Mouse (Mus musculus): Measurements from ENCODE around the gene Fam53b.
A peak's percentile ranks its signal among the peaks of the same experiment; 100 is the strongest.

Fam53b gene

DNA sequence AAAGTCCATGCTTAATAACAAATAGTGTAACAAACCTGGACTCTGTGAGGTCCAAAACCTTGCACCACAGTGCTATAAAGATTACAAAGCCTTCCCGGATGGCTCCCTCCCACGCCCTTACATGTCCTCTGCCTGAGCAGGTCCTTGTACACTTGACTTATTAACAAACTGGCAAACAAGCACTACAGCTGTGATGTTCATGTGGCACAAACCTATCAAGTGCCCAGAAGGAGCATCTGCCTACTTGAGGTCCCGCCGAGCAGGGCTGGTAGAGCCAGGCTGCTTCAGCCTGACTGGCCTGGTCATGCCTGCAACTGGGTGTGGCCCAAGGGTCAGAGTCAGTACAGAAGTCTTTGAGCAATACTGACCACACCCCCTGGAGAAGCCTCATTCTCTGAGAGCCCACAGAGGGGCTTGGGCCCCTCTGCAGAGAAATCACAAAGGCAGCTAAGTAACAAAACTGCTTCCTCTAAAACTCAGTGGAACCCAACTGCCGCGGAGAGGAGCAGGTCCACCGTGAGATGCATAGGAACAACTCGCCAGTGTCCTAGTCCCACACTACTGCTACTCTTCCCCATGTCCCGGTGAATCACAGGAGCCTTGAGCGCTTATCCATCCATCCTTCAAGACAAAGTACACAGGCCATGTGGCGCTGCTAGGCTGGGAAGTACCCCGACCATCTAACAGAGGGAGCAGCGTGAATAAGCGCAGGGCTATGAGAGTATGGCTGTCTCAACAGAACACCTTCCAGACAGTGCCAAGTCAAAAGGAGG, 23.1 kb downstream of the Fam53b start:
- no peak for DNase-seq (ENCODE audit: low read depth, low spot score)

- DNase-seq (ENCODE audit: low read depth, low spot score): no peak
These were observed 24.9 kb downstream of the Fam53b start for GRCm38 (mm10) chr7:132788826-132789225.

DNA sequence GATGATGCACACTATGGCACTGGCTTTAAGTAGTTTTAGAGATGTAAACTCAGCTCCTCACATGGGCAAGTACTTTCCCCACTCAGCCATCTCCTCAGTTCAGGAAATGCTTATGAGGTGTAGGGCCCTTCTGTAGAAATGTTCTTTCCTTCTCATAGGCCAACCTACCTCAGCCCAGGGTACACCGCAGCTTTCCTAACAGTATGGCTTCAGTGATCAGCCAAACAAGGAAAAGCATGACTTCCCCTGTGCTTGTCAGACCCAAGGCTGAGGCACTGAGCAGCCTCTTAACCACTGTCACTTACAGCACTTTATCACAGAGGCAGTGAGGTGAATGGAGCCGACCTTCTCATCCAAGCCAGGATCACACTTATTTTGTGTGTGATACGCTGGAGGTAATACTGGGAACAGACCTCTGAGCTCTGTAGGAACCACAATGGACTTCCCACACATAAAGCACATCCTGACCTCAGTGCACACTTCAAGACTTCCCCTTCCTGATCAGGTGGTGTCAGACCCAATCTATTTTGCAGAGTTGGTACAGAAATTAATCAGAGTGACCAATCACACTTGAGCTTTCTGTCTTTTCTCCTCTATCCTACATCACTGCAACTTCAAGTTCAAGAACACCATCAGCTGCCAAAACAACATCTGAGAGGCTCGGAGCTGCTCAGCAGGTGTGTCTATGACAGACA, 26.0 kb downstream of the Fam53b start:
- no peak for DNase-seq (ENCODE audit: low read depth, low spot score)

DNA sequence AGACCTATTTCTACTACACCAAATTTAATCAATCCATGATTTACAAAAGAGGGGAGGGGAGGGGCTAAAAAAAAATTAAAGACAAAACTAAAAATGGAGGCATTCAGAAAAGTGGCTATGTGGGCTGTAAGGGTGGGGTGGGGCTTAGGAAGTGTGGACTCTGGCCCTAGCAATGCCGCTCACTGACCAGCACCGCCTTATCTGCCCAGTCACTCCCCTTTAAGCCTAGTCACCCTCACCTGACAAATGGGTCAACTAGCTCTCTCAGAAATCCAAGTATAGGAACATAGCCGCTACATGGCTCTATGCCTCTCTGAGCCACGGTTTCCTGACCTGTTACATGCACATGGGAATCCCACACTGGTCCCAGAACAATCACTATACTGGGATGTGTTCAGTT, 26.7 kb downstream of the Fam53b start:
- DNase-seq (ENCODE audit: low read depth, low spot score): no peak

DNA sequence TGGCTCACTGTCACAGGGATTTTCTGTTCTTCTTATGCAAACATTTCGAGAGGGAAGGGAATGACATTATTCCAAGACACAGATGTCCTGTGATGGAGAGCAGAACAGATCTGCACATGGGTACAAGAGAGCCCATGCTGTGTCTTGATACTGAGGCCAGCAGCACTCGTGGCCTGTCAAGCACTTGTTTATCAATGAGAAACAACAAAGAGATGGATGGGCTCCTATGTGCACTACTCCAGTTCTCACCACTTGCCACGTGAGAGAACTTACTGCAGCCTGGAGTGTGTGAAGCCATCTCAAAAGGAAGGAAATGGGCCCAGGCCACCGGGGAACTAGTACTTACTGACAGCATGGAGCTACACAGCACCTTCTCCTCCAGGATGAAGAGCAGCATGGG, 27.2 kb downstream of the Fam53b start:
- no peak for DNase-seq (ENCODE audit: low read depth, low spot score)

DNA sequence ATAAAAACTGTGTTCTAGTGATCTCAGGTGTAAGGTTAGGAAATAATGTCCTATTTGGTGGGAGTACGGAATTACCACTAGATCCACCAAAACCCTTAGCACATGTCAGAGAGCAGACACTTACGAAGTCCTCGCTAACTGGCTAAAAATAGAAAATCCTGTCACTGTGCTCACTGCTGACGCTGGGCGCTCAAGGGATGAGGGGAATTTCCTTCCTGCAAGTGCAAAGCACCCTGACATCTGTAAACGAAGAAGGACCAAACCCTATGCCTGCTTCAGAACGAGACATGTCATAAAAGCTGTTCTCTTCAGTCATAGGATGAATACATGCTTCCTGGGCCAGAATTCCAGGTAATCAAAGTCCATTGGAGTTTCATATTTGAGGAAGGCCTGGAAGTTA, 27.7 kb downstream of the Fam53b start:
- no peak for DNase-seq (ENCODE audit: low read depth, low spot score)

DNA sequence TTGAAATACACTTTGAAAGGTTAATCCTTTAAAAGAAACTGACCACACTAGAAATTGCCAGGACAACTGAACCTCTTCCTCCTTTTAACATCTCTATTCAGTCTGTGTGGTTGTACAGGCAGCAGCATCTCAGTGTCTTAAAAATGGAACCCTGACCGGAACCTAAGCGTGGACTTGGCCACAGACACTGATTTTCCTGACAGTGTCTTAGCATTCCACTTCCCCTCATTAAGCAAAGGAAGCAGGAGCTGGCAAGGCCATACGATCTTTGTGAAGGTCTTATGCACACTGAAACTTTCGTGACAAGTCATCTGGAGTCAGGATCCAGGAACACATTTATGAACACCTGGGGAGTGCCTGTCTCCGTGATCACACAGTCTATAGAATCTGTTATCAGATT, 29.6 kb downstream of the Fam53b start:
- no peak for DNase-seq (ENCODE audit: low read depth, low spot score)

GRCm38 (mm10) chr7:132781850-132782249, 31.8 kb downstream of the Fam53b start:
- no peak for DNase-seq (ENCODE audit: low read depth, low spot score)

DNA sequence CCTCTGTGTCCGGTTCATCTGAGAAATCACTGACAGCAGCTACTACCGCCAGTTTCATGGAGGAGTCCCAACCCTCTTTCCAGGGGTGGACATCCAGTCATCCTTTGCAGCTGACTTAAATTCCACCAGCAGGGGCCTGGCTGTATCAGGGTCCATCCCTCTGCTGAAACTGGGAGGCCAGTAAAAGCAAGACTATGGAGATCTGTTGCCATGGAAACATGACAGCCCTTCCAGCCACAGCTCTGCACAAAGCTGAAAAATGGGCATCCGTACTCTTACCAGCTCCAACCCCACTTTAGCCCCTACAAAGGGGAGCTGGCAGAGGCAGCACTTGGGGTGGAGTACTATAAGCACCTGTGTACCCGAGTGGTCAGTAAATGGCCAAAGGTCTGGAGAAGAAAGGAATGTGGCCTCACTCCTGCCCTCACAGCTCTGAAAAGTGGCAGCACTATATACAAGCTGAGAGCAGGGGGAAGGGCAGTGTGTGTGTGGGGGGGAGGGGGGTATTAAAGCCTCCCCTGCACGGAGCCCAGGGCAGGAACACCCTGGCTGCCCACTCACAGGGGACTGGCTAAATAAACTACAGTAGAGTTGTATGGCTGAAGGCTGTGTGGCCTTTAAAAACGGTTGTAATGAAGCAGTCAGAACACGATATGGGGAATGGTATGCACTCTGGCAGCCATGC, 32.4 kb downstream of the Fam53b start:
- DNase-seq (ENCODE audit: low read depth, low spot score): no peak

DNA sequence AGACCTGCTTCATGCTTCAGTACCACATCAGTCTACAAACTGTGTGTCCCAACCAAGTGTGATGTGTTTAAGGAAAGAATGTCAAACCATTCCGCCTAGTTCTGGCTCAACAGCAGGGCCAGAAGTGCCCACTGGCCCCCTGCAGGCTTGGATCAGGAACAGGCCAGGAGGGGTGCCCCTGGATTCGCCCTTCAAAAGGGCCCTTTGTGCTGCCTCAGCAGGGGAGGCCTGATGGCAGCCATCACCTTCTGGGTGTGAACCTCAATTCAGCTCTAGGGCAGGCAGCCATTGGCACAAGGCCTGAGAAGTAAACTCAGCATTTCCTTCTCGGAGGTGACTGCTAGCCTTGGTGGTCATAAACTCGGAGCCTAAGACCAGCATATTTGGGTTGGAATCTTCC, 33.1 kb downstream of the Fam53b start:
- DNase-seq (ENCODE audit: low read depth, low spot score): no peak

DNA sequence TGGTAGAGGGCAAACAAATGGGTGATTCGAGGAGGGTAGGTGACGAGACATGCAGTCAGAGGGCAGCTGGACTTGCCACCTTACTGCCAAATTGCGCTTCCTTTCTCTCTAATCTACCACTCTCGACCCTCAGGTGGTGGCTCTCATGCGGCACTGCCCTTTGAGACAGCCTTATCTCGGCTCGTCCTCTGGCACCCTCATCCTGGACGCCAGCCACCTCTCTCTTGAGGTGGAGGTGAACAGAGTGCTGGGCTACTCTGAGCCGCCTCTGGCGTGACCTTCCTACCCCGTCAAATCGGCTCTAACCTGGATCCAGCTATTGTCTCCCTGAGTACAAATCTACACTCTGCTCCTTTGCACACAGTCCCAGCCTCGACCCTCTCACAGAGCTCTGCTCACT, 35.1 kb downstream of the Fam53b start:
- DNase-seq (ENCODE audit: low read depth, low spot score): no peak

DNA sequence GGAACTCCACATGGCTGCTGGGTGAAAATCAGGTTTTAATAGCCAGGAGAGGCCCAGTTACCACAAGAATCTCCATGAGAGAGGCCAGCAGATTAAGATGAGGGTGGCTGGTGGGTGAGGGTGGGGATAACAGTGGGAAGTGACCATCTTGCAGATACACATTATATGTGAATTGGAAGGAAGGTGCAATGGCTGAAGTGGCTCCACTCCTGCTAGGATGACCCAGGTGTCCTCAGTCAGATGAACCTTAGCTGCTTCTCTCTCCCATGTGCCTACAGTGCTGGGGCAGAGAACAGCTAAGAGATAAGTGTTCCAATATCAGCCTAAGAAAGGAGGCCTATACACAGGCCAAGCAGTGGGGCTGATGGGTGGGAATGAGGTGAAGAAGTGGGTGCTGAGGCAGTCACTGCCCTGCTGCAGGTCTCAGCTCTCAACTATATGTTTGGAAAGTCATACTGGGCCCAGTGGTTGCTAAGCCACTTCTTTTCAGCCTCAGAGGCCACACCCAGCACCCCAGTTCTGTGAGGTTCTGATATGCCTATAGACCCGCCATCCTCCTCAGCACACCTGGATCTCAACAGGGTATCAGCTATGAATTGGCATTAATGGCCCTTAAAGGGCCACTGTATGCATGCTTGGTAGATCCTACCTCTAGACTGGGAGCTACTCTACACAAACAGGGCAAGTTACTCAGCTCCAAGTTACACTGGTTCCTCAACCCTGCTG, 35.8 kb downstream of the Fam53b start:
- peak; percentile 86 for DNase-seq (ENCODE audit: low read depth, low spot score)

- no peak for DNase-seq (ENCODE audit: low read depth, low spot score)
These were observed 36.6 kb downstream of the Fam53b start for GRCm38 (mm10) chr7:132777117-132777516.

GRCm38 (mm10) chr7:132776338-132777111, 37.2 kb downstream of the Fam53b start:
- peak; percentile 82 for DNase-seq (ENCODE audit: low read depth, low spot score)

GRCm38 (mm10) chr7:132775922-132776321, 37.8 kb downstream of the Fam53b start:
- DNase-seq (ENCODE audit: low read depth, low spot score): no peak

- no peak for DNase-seq (ENCODE audit: low read depth, low spot score)
These were observed 38.4 kb downstream of the Fam53b start for GRCm38 (mm10) chr7:132775333-132775732.

- no peak for DNase-seq (ENCODE audit: low read depth, low spot score)
These were observed 40.5 kb downstream of the Fam53b start for GRCm38 (mm10) chr7:132773011-132773705.

DNA sequence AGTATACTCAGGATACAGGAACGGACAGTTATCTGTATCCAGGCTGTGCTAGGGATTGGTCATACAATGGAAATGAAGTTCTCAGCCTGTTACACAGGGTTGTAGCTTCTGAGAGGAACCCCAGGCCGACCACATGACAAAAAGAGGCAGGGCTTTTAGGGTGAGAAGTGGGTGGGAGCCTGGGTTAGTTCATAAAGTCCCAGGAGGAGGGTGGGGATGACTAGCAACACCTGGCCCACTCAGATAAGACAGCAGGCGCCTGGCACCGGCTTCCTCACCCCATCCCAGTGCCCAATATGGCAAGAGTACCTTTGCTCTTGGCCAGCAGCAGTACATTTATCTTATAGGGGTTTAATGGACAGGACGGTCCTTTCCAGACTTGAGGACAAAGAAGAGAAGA, 41.2 kb downstream of the Fam53b start:
- peak; percentile 88 for DNase-seq (ENCODE audit: low read depth, low spot score)

DNA sequence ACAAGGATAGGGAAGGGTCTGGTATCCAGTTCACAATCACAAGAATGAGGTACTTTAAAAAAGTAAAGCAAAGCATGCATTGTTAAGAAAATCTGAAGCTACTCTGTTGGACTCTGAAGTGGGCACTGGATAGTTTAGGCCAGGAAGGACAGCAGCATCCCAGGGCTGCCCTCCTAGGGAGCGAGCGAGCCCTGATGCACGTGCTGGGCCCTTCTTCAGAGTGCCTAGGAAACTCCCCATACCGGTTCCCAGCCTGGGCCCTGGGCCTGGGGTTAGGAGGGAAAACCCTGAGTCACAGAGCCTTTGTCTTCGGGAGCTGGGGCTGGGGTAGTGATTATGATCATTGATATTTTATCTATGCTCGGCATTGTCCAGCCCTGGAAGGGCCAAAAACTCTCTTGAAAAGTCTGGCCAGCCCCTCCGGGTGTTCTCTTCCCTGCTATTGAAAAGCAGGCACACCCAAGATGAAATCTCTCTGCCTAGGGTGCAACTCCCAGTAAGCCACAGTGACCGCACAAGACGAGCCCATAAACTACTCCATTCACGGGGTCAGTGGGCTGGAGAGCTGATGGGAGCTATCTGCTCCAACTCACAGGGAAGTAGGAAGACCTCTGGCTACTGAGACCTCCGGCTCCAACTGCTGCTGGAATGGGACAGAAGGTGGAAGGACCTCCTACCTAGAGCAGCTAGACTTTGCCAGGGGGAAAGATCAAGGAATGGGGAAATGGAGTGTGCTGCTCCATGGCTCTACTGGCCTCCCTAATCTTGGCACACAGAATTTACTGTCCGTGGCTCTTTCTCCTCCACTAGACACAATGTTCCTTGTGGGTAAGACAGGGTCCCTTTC, 45.0 kb downstream of the Fam53b start:
- no peak for DNase-seq (ENCODE audit: low read depth, low spot score)

GRCm38 (mm10) chr7:132767999-132768370, 45.7 kb downstream of the Fam53b start:
- no peak for DNase-seq (ENCODE audit: low read depth, low spot score)

All from c-Kit-negative CD71-positive TER-119-positive erythroid progenitor cells, embryonic 14.5 days (primary cell).